Mouse (Mus musculus) testis, adult 2 months (tissue): ENCODE measurements around the gene Plcb2. TPM values are rescaled to one million over a fixed set of nuclear protein-coding genes. Genes with fewer than 3 reads are reported as not detected.

ENCODE experiments used
- H3K27ac ChIP-seq: fragments of 200-500 bp; 2 replicates; pipeline ENCODE4 v1.5.1; 2012; ENCODE audit warnings: low read depth, low read length; ENCODE audit not compliant: control insufficient read depth, insufficient read depth
- H3K27me3 ChIP-seq: fragments of 200-500 bp; 2 replicates; pipeline ENCODE4 v1.6.1; 2012; ENCODE audit warnings: mild to moderate bottlenecking, low read length, moderate library complexity; ENCODE audit not compliant: control insufficient read depth, insufficient read depth
- H3K36me3 ChIP-seq: fragments of 200-500 bp; 2 replicates; pipeline ENCODE4 v1.6.1; 2012; ENCODE audit warnings: mild to moderate bottlenecking, low read length; ENCODE audit not compliant: control insufficient read depth, insufficient read depth
- H3K4me1 ChIP-seq: fragments of 200-500 bp; 2 replicates; pipeline ENCODE4 v1.6.1; 2012; ENCODE audit warnings: low read length; ENCODE audit not compliant: control insufficient read depth, insufficient read depth
- H3K4me3 ChIP-seq: fragments of 200-500 bp; 2 replicates; pipeline ENCODE4 v1.5.1; 2012; ENCODE audit warnings: low read depth, mild to moderate bottlenecking, low read length, moderate library complexity, mixed read lengths; ENCODE audit not compliant: control insufficient read depth
- CTCF ChIP-seq: fragments of 200-500 bp; IDR thresholded peaks from 2 replicates; pipeline ENCODE4 v1.5.1; 2012; ENCODE audit warnings: low read depth, mild to moderate bottlenecking, inconsistent platforms, low read length, moderate library complexity; ENCODE audit not compliant: control insufficient read depth, insufficient read depth, insufficient replicate concordance
- POLR2A ChIP-seq: fragments of 200-500 bp; IDR thresholded peaks from 2 replicates; pipeline ENCODE4 v1.6.1; 2012; ENCODE audit warnings: low read depth, mild to moderate bottlenecking, inconsistent platforms, low read length, moderate library complexity; ENCODE audit not compliant: control insufficient read depth
- polyA plus RNA-seq: library from polyadenylated mRNA; depleted of rRNA; stranded (reverse); fragments of >200 nt; gene quantifications from 2 replicates; pipeline ENCODE4 v1.2.3, GENCODE M21; 2012

Plcb2 gene
- polyA plus RNA-seq, 1 experiment, result 17.9 TPM

DNA sequence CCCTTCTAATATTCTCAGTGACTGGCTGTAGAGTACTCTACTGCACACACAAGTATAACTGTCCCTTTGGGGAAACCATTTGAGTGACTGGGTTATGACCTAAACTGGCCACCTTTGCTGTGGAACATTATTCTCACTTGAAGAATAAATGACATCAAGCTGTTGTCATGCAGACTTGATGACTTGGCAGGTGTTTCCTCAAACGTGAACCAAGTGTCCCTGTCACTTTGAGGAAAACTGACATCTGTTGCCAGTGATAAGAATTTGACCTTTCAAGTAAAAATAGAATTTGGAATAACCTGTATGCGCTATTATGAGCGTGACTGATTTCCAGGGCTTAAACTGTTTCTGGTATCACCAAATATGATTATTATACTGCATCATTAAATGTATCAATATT, 12.1 kb upstream of the Plcb2 start:
- no peak for TF ChIP-seq CTCF
- TF ChIP-seq POLR2A, result no peak
- no peak overlapping the region for H3K4me3 ChIP-seq
- H3K27ac ChIP-seq, result no peak overlapping the region
- no peaks in the 10 kb centered on the region for H3K27me3 ChIP-seq
- no peaks in the 10 kb centered on the region for H3K36me3 ChIP-seq
- peaks cover 9% of the 10 kb centered on the region for H3K4me1 ChIP-seq

DNA sequence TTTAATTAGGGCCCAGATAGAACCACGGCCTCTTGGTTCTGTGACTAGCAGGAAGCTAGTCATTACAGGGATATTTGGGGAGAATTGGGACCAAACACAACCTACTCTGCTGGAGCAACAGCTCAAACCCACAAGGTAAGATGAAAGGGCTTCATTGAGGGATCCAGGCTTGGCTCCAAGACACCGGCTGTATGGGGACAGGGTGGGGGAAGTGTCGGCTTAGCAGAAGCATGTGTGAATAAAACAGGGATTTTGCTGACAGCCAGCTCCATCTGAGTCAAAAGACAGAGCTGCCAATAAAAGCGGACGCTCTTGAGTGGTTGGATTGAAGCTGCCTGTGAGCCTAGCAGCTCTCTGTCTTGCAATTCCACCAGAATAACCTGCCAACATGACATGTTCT, 5.1 kb upstream of the Plcb2 start:
- no peak for TF ChIP-seq POLR2A
- H3K27me3 ChIP-seq, result no peaks in the 10 kb centered on the region

DNA sequence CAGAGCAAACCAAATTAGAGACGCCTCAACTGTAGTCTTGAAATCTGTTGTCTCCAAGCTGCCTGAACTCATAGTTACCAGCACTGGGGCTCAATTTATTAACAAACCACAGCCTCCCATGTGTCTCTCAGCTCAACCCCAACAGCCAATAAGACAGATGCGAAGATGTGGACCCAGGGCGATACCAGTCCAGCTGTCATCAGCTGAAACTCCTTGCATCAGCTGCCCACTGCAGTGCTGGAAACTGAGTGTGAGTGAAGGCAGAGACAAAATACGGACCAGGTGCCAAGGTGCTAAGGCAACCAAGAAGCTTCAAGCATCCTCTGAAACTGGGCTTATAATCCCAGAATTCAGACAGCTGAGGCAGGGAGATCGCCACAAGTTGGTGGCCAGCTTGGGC, 3.7 kb upstream of the Plcb2 start:
- Histone ChIP-seq H3K4me3 (no peak overlapping the region), H3K27me3 (no peaks in the 10 kb centered on the region)
- TF ChIP-seq POLR2A (no peak), CTCF (no peak)

More for the DNA sequence above, 5.1 kb upstream of the Plcb2 start:
- Histone ChIP-seq H3K4me3 (no peak overlapping the region), H3K36me3 (no peaks in the 10 kb centered on the region), H3K27ac (no peak overlapping the region), H3K4me1 (peaks cover 9% of the 10 kb centered on the region)

DNA sequence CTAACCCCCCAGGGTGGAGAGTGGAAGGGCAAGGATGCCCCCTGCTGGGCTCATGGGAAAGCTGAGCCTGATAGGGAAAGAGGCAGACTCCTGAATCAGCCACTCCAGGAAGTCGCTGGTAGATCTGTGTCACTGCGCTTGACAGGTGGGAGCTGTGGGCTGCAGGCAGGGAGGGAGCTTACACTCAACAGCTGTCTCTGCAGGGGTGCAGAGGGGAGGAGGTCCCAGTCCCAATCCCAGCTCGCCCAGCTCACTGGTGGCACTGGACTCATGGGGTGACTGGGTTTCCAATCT, 2.3 kb upstream of the Plcb2 start:
- H3K27ac ChIP-seq, result no peak overlapping the region
- peaks cover 12% of the 10 kb centered on the region for H3K4me1 ChIP-seq
- H3K27me3 ChIP-seq, result no peaks in the 10 kb centered on the region
- TF ChIP-seq POLR2A, result no peak
- TF ChIP-seq CTCF, result peak; percentile 51; the same call in 1 of the 2 replicates
- H3K4me3 ChIP-seq, result no peak overlapping the region
- H3K36me3 ChIP-seq, result no peaks in the 10 kb centered on the region

More for the DNA sequence above, 3.7 kb upstream of the Plcb2 start:
- H3K36me3 ChIP-seq, result no peaks in the 10 kb centered on the region
- peaks cover 12% of the 10 kb centered on the region for H3K4me1 ChIP-seq
- no peak overlapping the region for H3K27ac ChIP-seq

DNA sequence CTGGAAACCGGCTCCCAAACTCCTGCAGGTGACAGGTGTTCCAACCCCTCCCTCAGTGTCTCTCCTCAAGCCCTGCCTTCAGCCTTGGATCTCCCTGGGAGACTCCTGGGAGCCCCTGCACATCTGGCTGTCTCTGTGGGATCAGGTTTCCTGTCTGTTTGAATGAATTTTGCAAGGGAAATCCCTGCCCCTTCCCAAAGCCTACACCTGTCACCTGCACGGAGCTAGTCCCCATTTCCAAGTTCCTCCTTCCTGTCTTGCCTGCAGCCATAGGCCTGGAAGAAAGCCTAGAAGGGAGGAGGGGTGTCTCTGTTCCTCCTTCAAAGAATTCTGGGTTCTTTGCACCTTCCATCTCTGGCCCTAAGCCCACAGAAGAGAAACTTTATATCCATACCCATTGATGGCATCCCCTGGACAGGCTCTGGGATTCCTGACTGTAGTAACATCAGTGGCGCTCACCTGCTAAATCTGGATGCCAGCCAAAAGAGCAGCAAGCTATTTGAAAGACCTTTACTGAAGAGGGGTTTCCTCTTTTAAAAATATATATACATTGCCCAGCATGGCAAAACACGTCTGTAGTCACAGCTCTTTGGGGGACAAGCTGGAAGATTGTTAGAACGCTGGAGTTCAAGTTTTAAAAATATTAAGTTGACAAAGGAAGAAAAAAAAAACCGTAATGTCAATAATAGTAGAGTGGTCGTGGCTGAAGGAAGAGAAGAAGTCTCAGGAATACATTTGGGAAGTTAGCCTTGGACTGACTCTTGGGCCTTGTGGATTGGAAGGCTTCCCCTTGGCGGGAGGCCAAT, 1.8 kb upstream of the Plcb2 start:
- Histone ChIP-seq H3K4me1 (peaks cover 15% of the 10 kb centered on the region), H3K36me3 (no peaks in the 10 kb centered on the region), H3K27me3 (no peaks in the 10 kb centered on the region), H3K4me3 (no peak overlapping the region), H3K27ac (no peak overlapping the region)
- no peak for TF ChIP-seq POLR2A
- no peak for TF ChIP-seq CTCF

DNA sequence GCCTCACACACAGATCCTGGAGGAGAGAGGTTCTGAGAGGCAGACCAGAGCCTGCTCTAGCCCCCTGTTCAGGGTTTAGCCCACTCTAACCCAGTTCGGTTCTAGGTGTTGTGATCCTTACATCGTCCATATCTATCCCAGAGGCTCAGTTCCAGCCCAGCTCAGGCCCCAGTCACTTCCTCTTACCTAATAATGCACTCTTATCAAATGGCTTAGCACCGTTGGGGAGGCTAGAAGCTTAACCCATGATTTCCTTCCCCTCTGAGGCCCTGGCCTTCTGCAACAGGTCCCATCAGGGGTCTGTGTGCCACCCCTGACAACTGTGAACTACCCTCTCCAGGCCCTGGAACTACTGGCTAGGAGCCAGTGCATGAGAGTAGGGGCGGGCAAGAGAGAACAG, 956 bp upstream of the Plcb2 start:
- TF ChIP-seq CTCF, result no peak
- TF ChIP-seq POLR2A, result no peak
- Histone ChIP-seq H3K27me3 (no peaks in the 10 kb centered on the region), H3K36me3 (no peaks in the 10 kb centered on the region), H3K4me1 (peaks cover 15% of the 10 kb centered on the region), H3K27ac (no peak overlapping the region), H3K4me3 (no peak overlapping the region)

DNA sequence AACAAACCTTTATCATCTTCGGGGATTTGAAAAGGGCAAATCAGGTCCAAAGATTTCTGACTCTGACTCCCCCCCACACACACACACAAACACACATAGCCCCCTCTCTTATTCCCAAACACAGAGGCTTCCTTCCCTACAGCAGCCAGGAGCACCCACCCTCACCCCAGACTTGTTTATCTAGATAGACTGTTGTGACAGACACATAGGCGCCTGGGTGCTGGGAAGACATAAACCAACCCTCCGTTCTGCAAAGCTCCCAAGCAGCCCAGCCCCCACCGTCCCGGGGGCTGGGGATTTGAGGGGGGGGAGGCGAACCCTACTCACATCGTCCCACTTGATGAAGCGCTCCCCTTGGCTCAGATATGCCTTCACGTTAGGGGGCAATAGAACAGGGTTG, 327 bp downstream of the Plcb2 start:
- H3K36me3 ChIP-seq, result no peaks in the 10 kb centered on the region
- no peak overlapping the region for H3K4me3 ChIP-seq
- TF ChIP-seq POLR2A, result no peak
- no peak for TF ChIP-seq CTCF
- H3K27me3 ChIP-seq, result no peaks in the 10 kb centered on the region
- peaks cover 18% of the 10 kb centered on the region for H3K4me1 ChIP-seq
- no peak overlapping the region for H3K27ac ChIP-seq
